Mouse (Mus musculus): ENCODE data around the gene Vdr. TPM values are rescaled to one million over a fixed set of nuclear protein-coding genes. Genes with fewer than 3 reads are reported as not detected.

Gene Vdr
- total RNA-seq, 2 experiments from 2014 or later: 0.12 to 0.49 TPM

DNA sequence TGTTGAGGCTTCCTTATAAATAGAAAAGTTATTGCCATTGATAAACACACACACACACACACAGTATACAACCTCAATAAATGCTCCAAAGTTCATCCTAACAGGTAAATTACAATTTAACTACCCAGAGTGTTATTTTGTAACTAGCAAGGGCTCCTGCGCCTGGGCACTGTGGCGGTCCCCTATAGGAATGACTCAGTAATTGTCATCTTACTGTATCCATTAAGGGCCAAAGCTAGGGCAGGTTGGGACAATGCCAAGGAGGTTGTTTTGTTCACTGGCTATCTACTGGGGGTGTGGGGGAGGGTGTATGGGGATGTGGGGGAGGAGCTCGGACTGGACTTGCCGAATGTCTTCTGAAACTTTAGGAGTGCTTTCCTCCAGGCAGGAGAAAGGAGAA is 16.6 kb upstream of the Vdr start:
- intact Hi-C loops (cut with DNase I; ENCODE audit: low total_unique reads): no loop called here
- no peak for DNase-seq

GRCm38 (mm10) chr15:97922421-97922820 is 12.0 kb upstream of the Vdr start:
- intact Hi-C loops (cut with DNase I; ENCODE audit: low total_unique reads): no loop called here
- no peak for DNase-seq

DNA sequence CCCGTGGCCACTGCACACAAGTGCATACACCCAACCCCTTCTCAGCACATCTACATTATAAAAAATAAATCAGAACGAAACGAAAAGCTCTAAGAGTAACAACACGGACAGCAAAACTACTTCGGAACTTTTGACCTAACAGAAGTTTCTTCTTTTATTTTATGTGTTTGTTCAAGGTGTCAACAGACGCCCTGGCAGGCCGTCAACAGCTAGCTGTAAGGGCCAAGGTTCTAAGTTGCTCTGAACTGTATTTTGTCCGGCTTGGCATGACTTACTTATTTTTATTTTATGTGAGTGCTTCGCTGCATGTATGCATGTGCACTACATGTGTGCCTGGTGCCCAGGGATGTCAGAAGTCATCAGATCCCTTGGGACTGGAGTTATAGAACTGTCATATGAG is 11.4 kb upstream of the Vdr start:
- intact Hi-C loops (cut with DNase I; ENCODE audit: low total_unique reads): no loop called here
- no peak for DNase-seq

GRCm38 (mm10) chr15:97920306-97920705 is 9.9 kb upstream of the Vdr start:
- DNase-seq: no peak
- intact Hi-C loops (cut with DNase I; ENCODE audit: low total_unique reads): no loop called here

- intact Hi-C loops (cut with DNase I; ENCODE audit: low total_unique reads): no loop called here
These were observed 8.8 kb upstream of the Vdr start for GRCm38 (mm10) chr15:97919217-97919616.

GRCm38 (mm10) chr15:97917994-97918393 is 7.6 kb upstream of the Vdr start:
- intact Hi-C loops (cut with DNase I; ENCODE audit: low total_unique reads): no loop called here
- no peak for DNase-seq

More at GRCm38 (mm10) chr15:97919217-97919616, 8.8 kb upstream of the Vdr start:
- DNase-seq: no peak

DNA sequence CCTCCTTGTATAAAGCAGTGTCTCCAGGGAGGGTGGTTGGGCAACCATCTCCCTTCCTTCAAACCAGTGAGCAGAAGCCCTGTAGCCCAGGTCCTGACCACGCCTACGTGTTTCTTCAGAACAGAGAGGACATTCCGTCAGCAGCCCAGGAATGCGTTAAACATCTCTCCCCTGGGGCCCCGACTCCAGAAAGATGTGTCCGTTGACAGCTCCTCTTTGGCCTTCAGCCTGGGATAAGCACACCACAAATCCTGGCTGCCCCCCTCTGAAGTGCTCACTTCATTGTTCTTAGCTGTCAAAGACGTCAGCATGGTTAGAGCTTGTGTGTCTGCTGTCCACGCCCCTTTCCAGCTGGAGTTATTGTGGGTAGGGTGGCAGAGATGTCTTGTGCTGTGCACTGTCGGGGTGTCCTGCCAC is 3.9 kb upstream of the Vdr start:
- intact Hi-C loops (cut with DNase I; ENCODE audit: low total_unique reads): no loop called here
- no peak for DNase-seq

- peak; percentile 46 for DNase-seq
- intact Hi-C loops (cut with DNase I; ENCODE audit: low total_unique reads): no loop called here
These were observed 2.4 kb downstream of the Vdr start for GRCm38 (mm10) chr15:97907801-97908751.

DNA sequence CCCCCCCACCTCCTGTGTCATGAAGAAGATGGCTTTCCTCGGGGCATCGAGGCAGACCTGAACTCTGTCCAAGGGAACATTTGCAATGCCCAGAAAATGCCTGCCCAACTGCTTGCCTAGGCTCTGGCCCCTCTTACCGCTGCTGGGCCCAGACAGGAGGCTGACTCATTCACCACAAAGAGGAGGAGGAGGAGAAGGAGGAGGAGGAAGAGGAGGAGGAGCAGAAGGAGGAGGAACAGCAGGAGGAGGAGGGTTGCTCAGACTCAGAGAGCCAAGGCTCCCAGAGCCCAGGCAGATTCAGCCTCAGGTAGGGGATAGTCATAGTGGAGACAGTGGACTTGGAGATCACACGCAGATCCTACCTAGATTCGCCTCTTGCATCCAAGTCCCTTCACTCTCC is 3.2 kb downstream of the Vdr start:
- no peak for DNase-seq
- intact Hi-C loops (cut with DNase I; ENCODE audit: low total_unique reads): no loop called here

GRCm38 (mm10) chr15:97905281-97905680 is 5.1 kb downstream of the Vdr start:
- DNase-seq: no peak
- intact Hi-C loops (cut with DNase I; ENCODE audit: low total_unique reads): no loop called here

DNA sequence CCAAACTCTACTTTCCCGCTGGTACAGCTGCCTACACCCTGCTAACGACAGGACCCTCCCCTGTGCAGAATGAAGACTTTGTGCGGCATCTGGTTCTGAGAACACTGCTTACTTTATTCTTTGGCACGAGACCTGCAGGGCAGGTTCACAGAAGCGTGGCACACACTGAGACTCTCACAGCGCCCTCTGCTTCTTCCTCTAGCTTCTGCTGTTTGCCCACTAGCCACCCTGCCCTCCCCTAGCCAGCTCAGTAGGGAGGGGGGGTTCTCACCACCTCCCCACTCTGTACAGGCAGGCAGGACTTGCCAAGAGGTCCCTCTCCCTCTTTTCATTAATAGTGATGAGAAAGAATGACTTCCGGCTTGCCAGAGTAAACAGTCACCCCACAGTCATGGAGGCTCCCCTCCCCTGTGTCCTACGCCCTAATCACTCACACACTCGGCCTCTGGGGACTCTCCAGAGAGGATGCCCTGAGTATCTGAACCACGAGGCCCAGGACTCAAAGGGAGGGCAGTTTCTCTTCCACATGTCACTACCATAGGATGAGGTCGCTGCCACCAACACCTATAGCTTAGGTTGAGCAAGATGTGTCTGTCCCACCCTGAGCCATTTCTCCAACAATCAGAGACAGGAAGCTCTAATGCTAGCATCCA is 6.0 kb downstream of the Vdr start:
- DNase-seq: no peak
- intact Hi-C loops (cut with DNase I; ENCODE audit: low total_unique reads): no loop called here

- DNase-seq: no peak
- intact Hi-C loops (cut with DNase I; ENCODE audit: low total_unique reads): no loop called here
These were observed 7.0 kb downstream of the Vdr start for GRCm38 (mm10) chr15:97903261-97904009.

- intact Hi-C loops (cut with DNase I; ENCODE audit: low total_unique reads): no loop called here
- no peak for DNase-seq
These were observed 9.4 kb downstream of the Vdr start for GRCm38 (mm10) chr15:97900991-97901390.

DNA sequence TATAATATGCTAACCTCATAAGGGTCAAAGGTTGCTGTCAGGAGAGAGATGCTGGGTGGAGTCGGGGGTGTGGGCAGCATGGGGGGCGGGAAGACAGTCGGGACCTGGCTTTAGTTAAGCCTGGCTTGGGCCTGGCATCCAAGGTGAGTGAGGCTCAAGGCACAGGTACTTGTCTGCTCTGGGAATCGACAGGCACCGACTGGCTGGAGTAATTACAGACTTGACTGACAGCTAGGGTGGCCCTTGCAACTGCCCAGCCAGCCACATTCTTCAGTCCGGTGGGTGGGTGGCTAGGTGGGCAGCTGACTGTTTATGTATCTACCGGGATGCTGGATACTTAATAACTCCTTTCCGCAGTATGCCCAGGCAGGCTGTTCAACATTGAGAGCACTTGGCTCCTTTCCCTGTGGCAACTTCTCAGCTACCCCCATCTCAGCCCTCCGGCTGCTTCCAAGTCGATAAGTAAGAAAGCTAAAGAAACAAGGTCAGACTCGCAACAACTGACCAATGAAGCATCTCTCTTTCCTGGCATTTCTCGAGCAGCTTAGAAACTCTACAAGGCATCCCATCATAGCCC is 10.0 kb downstream of the Vdr start:
- DNase-seq: no peak
- intact Hi-C loops (cut with DNase I; ENCODE audit: low total_unique reads): no loop called here

- no peak for DNase-seq
- intact Hi-C loops (cut with DNase I; ENCODE audit: low total_unique reads): no loop called here
These were observed 10.7 kb downstream of the Vdr start for GRCm38 (mm10) chr15:97899714-97900113.

- intact Hi-C loops (cut with DNase I; ENCODE audit: low total_unique reads): no loop called here
- no peak for DNase-seq
These were observed 11.6 kb downstream of the Vdr start for GRCm38 (mm10) chr15:97898791-97899190.

DNA sequence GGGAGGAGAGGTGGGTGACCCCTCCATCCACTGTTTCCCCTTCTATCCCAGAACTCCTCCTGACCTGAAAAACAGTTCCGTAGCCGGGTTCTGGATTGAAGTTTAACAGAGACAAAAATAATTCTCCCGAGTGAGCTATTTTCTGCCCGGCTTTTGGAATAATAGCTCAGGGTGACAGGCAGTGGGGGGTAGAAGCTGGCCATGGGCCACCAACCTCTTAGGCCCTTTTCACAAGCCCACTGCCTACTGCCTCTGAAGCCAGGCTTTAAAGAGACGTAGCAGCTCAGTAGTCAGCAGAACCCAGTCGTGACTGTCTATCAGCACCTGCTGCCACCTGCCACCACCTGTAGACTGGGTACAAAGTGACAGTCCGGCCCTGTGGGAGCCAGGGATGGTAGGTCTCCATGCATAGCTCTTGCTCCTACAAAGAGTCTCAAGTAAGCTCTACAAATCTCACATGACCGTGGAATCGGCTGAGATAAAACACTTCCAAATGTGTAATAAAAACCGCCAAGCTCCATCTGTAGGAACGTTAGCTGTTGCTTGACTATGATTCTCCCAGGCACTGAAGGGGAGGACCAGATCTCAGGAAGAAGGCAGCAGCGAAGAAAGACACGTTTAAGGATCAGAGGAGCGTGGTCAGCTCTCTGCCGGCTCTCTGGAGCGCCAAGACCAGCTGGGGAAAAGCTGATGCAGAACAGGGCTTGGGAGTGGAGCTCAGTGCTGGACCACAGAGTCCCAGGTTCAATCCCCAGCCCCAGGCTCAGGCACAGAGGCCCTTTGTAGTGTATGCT is 13.4 kb downstream of the Vdr start:
- intact Hi-C loops (cut with DNase I; ENCODE audit: low total_unique reads): no loop called here
- no peak for DNase-seq

- intact Hi-C loops (cut with DNase I; ENCODE audit: low total_unique reads): no loop called here
- DNase-seq: no peak
These were observed 14.1 kb downstream of the Vdr start for GRCm38 (mm10) chr15:97896347-97896746.

- DNase-seq: no peak
- intact Hi-C loops (cut with DNase I; ENCODE audit: low total_unique reads): no loop called here
These were observed 14.6 kb downstream of the Vdr start for GRCm38 (mm10) chr15:97895847-97896246.
